Mouse (Mus musculus) cerebellum, postnatal 4 days (tissue): ENCODE measurements around the gene Wdr63.
"Not testable (repeated sequence)": the region's sequence is repeated elsewhere in the genome, so short reads cannot be mapped to it uniquely, and the experiment has no call there.

Source experiments
- DNase-seq, 2 experiments: peaks; one replicate each; pipeline ENCODE4 v3.0.0; 2022; ENCODE audit warnings: low spot score in 2 of 2, mixed read lengths in 1 of 2

Wdr63 gene

GRCm38 (mm10) chr3:146010751-146011150 is 97.2 kb downstream of the Wdr63 start:
- DNase-seq, result no peak

- no peak for DNase-seq
Measured at GRCm38 (mm10) chr3:146009859-146010645, 97.9 kb downstream of the Wdr63 start.

- no peak for DNase-seq
Measured at GRCm38 (mm10) chr3:146007872-146008271, 100.1 kb downstream of the Wdr63 start.

- no peak for DNase-seq
Measured at GRCm38 (mm10) chr3:146004347-146005051, 103.4 kb downstream of the Wdr63 start.

GRCm38 (mm10) chr3:145996539-145996938 is 111.4 kb downstream of the Wdr63 start:
- not testable (repeated sequence) for DNase-seq

GRCm38 (mm10) chr3:145995489-145995888 is 112.4 kb downstream of the Wdr63 start:
- DNase-seq, result no peak

- no peak for DNase-seq
Measured at GRCm38 (mm10) chr3:145993481-145994201, 114.3 kb downstream of the Wdr63 start.

GRCm38 (mm10) chr3:145992796-145993195 is 115.1 kb downstream of the Wdr63 start:
- no peak for DNase-seq

GRCm38 (mm10) chr3:145991976-145992730 is 115.8 kb downstream of the Wdr63 start:
- no peak for DNase-seq

GRCm38 (mm10) chr3:145991130-145991529 is 116.8 kb downstream of the Wdr63 start:
- no peak for DNase-seq
